Mouse (Mus musculus): ENCODE data around the gene Hvcn1. TPM values are rescaled to one million over a fixed set of nuclear protein-coding genes. Genes with fewer than 3 reads are reported as not detected.
A peak's percentile ranks its signal among the peaks of the same experiment; 100 is the strongest.

The Hvcn1 gene
- polyA plus RNA-seq, 1 experiment from 2014 or later: 9.6 TPM

DNA sequence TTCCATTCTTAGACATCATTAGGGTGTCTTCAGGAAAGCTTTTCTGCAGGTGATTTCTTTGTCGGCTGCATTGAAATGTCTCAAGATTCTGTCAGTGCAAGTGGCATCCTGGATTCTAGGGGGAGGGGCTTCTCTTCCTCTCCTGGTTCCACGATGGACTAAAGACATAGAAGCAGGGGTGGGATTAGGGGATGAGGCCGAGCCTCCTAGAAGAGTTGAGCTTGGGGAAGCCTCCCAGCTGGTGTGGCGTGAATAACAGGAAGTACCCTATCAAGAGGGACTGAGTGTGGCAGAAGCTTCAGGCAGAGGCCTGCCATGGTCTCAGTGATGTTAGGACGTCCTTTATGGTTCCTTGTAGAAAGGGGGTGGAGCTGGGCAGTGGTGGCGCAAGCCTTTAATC, 24.8 kb downstream of the Hvcn1 start:
- Histone ChIP-seq H3K36me3 (peaks cover 17% of the 10 kb centered on the region), H3K9me3 (peaks cover 7% of the 10 kb centered on the region; the same call in 1 of the 2 replicates), H3K27ac (no peak overlapping the region), H3K27me3 (ENCODE audit: insufficient read depth, poor library complexity, severe bottlenecking) (no peaks in the 10 kb centered on the region), H3K4me3 (no peak overlapping the region), H3K4me1 (replicated peaks) (peaks cover 30% of the 10 kb centered on the region)
- WGBS: 82% methylated on average over 6 of the region's 6 CpGs
- no peak for DNase-seq (ENCODE audit: low spot score)

DNA sequence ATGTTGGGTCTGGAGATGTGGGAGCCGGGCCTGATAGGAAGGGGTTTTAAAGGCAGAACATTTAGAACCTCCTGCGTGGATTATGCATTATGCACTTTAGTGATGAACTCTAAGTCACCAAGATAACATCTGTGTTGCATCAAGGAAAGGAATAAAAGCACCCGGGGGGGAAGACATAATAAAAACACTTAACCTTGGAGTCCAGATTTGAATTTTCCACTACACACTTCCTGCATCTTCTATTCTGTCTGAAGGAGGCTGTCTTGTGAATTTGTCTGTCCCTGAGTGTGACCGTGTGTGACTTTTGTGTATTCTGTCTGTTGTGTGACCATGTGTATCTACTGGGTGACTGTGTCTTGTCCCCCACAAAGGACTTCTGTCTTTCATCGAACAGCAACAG, 25.4 kb downstream of the Hvcn1 start:
- WGBS: 87% methylated on average over 5 of the region's 5 CpGs
- Histone ChIP-seq H3K36me3 (peaks cover 15% of the 10 kb centered on the region), H3K27me3 (ENCODE audit: insufficient read depth, poor library complexity, severe bottlenecking) (no peaks in the 10 kb centered on the region), H3K27ac (no peak overlapping the region), H3K4me1 (replicated peaks) (peaks cover 30% of the 10 kb centered on the region), H3K9me3 (peaks cover 7% of the 10 kb centered on the region; the same call in 1 of the 2 replicates), H3K4me3 (no peak overlapping the region)
- DNase-seq (ENCODE audit: low spot score): no peak

DNA sequence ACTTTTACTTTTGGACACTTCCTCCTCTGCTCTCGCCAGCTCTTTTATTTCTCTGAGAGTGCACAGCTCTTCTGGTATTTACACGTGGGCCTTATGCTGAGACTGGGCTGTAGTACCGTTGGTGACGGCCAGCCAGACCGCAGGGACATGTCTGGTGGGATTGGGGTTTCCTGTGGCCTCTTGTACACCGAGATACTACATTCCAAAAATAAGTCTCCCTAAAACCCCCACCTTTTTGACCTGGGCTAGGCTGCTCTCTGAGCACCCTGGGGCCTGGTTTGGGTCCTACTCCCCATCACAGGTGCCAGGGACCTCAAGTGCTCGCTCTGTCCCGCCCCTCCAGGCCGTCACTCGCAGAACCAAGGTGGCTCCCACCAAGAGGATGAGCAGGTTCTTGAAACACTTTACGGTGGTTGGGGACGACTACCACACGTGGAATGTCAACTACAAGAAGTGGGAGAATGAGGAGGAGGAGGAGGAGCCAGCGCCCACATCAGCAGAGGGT, 26.5 kb downstream of the Hvcn1 start:
- peaks cover 8% of the 10 kb centered on the region for H3K36me3 ChIP-seq
- WGBS: 94% methylated on average over 14 of the region's 14 CpGs
- no peak overlapping the region for H3K4me3 ChIP-seq
- H3K27me3 ChIP-seq (ENCODE audit: insufficient read depth, poor library complexity, severe bottlenecking): no peaks in the 10 kb centered on the region
- DNase-seq (ENCODE audit: low spot score): no peak
- peaks cover 30% of the 10 kb centered on the region for H3K4me1 ChIP-seq (replicated peaks)
- H3K9me3 ChIP-seq: peaks cover 3% of the 10 kb centered on the region; the same call in 1 of the 2 replicates
- H3K27ac ChIP-seq: no peak overlapping the region

DNA sequence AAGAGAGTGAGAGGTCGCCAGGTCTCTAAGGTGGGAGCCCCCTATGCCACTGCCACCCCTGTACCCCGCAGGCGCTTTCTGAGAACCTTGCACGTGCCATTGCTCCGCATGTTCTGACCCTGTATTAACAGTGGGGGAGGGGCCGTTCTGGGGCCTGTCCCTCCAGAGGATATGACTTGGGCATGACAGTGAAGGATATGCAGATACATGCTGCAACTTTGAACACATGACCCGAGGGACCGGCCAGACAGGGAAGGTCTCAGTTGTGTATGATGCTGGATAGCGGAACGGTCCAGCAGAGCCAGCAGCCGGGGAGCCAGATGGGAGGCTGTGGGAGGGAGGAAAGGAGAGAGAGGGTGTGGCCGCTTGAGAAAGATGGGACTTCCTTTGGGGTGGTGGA, 27.1 kb downstream of the Hvcn1 start:
- WGBS: 87% methylated on average over 12 of the region's 12 CpGs
- no peak overlapping the region for H3K4me3 ChIP-seq
- H3K27ac ChIP-seq: no peak overlapping the region
- no peaks in the 10 kb centered on the region for H3K27me3 ChIP-seq (ENCODE audit: insufficient read depth, poor library complexity, severe bottlenecking)
- peaks cover 11% of the 10 kb centered on the region for H3K36me3 ChIP-seq
- DNase-seq (ENCODE audit: low spot score): no peak
- H3K9me3 ChIP-seq: no peaks in the 10 kb centered on the region
- H3K4me1 ChIP-seq (replicated peaks): peaks cover 32% of the 10 kb centered on the region

DNA sequence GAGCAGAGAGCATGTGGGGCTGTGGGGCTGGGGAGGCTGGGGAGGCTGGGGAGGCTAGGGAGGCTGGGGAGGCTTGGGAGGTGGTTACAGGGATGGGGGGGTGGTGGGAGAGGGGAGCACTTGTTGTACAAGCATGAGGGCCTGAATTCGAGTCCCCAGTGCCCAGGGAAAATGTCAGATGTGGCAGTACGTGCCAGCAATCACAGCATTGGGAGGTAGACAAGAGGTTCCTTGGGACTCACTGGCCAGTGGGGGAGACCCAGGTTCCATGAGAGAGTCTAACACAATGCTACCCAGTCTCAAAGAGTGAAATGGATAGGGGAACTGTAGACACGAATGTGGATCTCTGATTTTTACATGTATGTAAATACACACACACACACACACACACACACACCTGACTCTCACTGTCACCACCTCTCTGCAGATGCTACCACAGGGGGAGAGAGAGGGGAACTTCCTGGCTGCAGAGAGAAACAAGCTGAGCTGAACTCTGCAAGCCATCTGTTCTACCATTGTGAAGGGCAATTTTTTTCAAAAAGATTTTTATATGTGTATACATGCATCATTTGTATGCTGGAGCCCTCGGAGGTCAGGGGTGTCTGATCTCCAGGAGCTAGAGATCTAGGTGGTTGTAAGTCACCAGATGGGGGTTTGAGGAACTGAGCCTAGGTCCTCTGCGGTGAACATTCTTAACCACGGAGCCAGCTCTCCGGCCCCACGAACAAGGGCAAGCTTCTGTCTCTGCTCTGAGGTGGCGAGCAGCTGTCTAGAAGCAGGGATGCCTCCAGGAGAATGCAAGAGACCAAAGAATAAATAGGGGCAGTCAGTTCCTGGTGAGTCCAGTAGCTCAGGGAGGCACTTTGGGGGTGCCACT, 28.0 kb downstream of the Hvcn1 start:
- WGBS: 84% methylated on average over 9 of the region's 9 CpGs
- no peaks in the 10 kb centered on the region for H3K9me3 ChIP-seq
- H3K27ac ChIP-seq: peak overlapping the region; percentile 35; the same call in 1 of the 2 replicates
- peaks cover 37% of the 10 kb centered on the region for H3K4me1 ChIP-seq (replicated peaks)
- no peak overlapping the region for H3K4me3 ChIP-seq
- peaks cover 18% of the 10 kb centered on the region for H3K36me3 ChIP-seq
- H3K27me3 ChIP-seq (ENCODE audit: insufficient read depth, poor library complexity, severe bottlenecking): no peaks in the 10 kb centered on the region
- no peak for DNase-seq (ENCODE audit: low spot score)

DNA sequence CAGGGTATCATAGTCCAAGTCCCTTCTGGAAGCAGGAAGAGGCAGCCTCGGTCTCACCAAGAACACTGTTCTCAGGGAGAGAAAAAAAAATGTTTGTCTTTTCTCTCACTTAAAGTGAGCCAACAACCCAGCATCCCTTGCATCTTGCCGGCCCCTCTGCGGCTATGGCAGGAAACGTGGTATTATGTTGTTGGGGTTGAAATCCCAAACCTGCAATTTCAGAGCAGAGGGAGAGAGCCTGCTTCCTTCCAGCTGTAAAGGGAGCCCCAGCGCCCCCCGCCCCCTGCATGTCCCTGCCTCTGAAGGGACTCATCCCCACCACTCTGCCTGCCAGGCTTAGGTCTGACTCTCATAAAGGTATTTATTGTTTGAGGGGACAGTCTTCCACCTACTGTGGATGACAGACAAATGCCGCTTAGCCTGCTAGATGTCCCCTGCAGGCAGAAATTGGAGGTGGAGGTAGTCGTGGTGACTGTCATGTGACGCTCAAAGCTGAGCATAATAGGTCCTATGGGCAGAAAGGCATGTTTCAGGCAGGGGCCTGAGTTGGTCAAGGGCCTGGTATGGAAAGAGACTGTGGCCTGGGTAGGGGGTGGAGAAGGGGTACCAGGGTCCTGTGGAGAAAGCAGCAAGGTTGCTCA, 28.7 kb downstream of the Hvcn1 start:
- Histone ChIP-seq H3K4me1 (replicated peaks) (peaks cover 37% of the 10 kb centered on the region), H3K9me3 (no peaks in the 10 kb centered on the region), H3K36me3 (peaks cover 24% of the 10 kb centered on the region), H3K27me3 (ENCODE audit: insufficient read depth, poor library complexity, severe bottlenecking) (no peaks in the 10 kb centered on the region), H3K4me3 (no peak overlapping the region), H3K27ac (peak overlapping the region; percentile 30; the same call in 1 of the 2 replicates)
- no peak for DNase-seq (ENCODE audit: low spot score)
- 70% methylated on average over 9 of the region's 9 CpGs for WGBS

DNA sequence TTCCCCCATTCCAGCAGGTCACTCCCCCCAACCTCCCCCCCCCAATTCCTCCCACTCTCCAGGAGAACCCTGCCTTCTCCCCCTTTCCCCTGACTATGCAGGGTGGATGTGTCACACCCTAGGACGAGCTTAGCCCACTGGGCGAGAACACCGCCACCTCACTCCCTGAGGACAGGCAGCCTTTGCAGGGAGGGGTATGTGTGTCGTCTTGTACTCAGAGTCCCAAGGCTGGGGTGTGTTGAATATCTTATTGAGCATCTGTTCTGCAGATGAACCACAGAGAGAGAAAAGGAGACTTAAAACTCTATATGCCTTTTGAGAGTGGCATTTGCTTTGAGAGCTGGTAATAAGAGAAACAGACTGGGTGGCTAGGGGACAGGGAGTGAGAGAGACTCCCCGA, 30.6 kb downstream of the Hvcn1 start:
- Histone ChIP-seq H3K4me1 (replicated peaks) (peaks cover 42% of the 10 kb centered on the region), H3K27ac (no peak overlapping the region; the same call in 1 of the 2 replicates), H3K9me3 (no peaks in the 10 kb centered on the region), H3K36me3 (peaks cover 43% of the 10 kb centered on the region), H3K27me3 (ENCODE audit: insufficient read depth, poor library complexity, severe bottlenecking) (no peaks in the 10 kb centered on the region), H3K4me3 (no peak overlapping the region)
- 80% methylated on average over 5 of the region's 5 CpGs for WGBS
- DNase-seq (ENCODE audit: low spot score): no peak

DNA sequence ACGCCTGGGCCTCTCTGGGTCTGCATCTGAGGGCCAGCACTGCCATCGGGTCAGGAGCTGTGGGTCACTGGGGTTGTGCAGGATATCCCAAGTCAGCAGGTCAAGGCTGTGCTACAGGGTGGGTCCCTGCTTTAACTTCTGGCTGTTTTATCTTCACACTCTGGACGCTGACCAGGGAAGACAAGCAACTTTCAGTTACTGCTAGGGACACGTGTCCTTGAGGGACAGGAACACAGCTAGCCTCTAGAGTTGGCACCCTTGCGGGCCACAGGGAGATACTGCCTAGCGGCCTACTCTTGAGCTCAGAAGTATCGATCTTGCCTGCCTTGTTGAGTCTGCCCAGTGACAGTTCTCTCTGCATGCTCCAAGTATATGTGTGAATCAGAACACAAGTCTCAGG, 33.0 kb downstream of the Hvcn1 start:
- peaks cover 58% of the 10 kb centered on the region for H3K36me3 ChIP-seq
- WGBS: 75% methylated on average over 7 of the region's 7 CpGs

DNA sequence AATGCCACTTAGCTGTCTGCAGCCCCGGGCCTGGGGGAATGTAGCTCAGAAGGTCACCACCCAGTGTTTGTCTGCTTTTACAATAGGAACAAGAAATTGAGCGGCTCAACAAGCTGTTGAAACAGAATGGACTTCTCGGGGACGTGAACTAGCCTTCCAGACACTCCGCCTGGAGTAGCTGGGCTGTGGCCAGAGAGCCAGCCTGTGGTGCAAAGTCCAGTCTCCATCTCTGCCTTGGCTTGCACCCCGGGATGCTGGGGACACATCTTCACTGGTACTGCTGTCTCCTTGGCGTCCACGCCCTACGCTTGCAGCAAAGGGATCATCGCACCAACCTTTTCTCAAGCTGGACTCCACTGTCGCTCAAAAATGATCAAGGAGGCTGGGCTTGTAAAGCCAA, 33.9 kb downstream of the Hvcn1 start:
- Histone ChIP-seq H3K4me1 (replicated peaks) (peaks cover 26% of the 10 kb centered on the region), H3K27me3 (ENCODE audit: insufficient read depth, poor library complexity, severe bottlenecking) (no peaks in the 10 kb centered on the region), H3K27ac (no peak overlapping the region), H3K4me3 (no peak overlapping the region), H3K9me3 (no peaks in the 10 kb centered on the region), H3K36me3 (peaks cover 64% of the 10 kb centered on the region)
- no peak for DNase-seq (ENCODE audit: low spot score)
- WGBS: 91% methylated on average over 11 of the region's 11 CpGs

More for the DNA sequence above, 33.0 kb downstream of the Hvcn1 start:
- H3K27me3 ChIP-seq (ENCODE audit: insufficient read depth, poor library complexity, severe bottlenecking): no peaks in the 10 kb centered on the region
- no peak overlapping the region for H3K4me3 ChIP-seq
- DNase-seq (ENCODE audit: low spot score): no peak
- no peak overlapping the region for H3K27ac ChIP-seq
- no peaks in the 10 kb centered on the region for H3K9me3 ChIP-seq
- H3K4me1 ChIP-seq (replicated peaks): peaks cover 27% of the 10 kb centered on the region

DNA sequence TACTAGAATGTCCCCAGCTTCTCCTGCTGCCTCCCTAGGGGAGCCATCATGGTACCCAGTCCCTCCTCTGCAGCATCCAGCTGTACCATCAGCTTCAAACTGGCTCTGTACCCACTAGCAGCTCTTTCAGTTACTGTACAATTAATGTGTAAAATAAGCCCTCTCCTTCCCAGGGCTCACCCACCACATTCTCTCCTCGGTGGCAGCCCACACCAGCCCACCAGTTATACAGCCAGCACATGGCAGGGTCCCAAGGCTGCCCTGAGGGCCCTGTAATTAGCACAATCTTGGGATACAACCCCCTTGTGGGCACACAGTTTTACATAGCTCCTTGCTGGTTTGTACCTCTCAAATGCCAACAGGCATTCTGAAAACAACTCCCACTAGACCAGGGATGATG, 34.4 kb downstream of the Hvcn1 start:
- no peak overlapping the region for H3K4me3 ChIP-seq
- WGBS: 85% methylated on average over 1 of the region's 1 CpGs
- H3K36me3 ChIP-seq: peaks cover 69% of the 10 kb centered on the region
- DNase-seq (ENCODE audit: low spot score): no peak
- H3K9me3 ChIP-seq: no peaks in the 10 kb centered on the region
- no peaks in the 10 kb centered on the region for H3K27me3 ChIP-seq (ENCODE audit: insufficient read depth, poor library complexity, severe bottlenecking)
- no peak overlapping the region for H3K27ac ChIP-seq
- peaks cover 24% of the 10 kb centered on the region for H3K4me1 ChIP-seq (replicated peaks)

DNA sequence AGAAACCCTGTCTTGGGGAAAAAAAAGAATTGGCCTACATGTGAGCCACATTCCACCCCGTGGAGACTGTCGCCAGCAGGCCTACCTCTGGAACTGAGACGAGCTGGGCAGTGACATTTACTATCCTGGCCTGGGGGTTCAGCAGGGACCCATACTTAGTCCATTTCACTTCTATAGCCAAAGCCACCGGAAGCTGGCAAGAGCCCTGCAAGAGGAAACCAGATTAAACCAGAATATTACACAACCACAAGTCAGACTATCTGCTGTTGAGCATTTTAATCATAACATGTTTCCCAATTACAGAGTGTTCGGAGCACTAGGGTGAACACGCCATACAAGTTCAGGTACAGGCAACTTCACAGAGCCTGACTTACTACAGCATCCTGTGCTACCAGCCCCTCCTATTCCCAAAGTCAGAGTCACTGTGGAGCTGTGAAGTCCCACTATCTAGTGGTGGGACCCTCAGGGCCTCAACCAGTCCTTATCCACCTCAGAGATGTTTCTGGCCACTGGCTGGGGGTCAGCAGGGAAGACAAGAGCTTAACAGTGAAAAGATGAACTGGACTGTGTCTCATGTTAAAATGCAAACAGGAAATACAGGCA, 36.0 kb downstream of the Hvcn1 start:
- H3K4me1 ChIP-seq (replicated peaks): peaks cover 24% of the 10 kb centered on the region
- DNase-seq (ENCODE audit: low spot score): no peak
- WGBS: 89% methylated on average over 6 of the region's 6 CpGs
- no peak overlapping the region for H3K4me3 ChIP-seq
- no peaks in the 10 kb centered on the region for H3K9me3 ChIP-seq
- no peaks in the 10 kb centered on the region for H3K27me3 ChIP-seq (ENCODE audit: insufficient read depth, poor library complexity, severe bottlenecking)
- H3K36me3 ChIP-seq: peaks cover 84% of the 10 kb centered on the region
- no peak overlapping the region for H3K27ac ChIP-seq

DNA sequence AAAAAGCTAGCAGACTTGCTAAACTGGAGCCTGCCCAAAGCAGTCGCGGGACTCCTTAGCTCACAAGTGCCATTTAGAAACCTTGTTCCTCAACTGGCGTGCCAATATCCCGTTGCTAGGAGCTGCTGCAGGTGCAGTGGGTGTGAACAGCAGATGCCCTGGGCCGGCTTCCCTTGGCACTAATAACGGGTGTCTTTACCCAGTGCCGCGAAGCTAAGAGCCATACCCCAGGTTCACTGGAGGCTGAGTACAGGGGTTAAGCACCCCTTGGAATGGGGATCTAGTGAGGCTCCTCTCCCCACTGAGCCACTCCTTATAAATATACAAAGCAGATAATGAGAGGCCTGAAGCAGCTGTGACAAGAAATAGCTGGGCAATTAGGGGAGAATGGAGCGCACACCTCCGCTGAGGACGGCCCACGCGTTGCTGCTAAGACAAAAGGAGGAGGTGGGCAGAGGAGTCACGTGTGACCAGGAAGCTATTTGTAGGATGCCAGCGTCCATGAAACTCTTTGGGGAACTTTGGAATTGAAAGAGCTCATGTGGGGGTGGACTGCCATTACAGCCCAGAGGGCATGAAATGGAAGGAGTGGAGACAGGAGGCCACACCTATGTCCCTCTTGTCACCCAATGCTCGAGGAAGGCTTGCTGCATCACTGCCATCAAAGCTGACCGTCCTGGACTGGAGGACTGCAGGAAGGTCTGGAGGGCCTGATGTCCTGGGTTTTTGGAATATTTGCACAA, 37.3 kb downstream of the Hvcn1 start:
- H3K27me3 ChIP-seq (ENCODE audit: insufficient read depth, poor library complexity, severe bottlenecking): no peaks in the 10 kb centered on the region
- no peak for DNase-seq (ENCODE audit: low spot score)
- H3K4me1 ChIP-seq (replicated peaks): peaks cover 19% of the 10 kb centered on the region
- no peak overlapping the region for H3K27ac ChIP-seq
- peaks cover 87% of the 10 kb centered on the region for H3K36me3 ChIP-seq
- no peak overlapping the region for H3K4me3 ChIP-seq
- WGBS: 87% methylated on average over 17 of the region's 17 CpGs
- no peaks in the 10 kb centered on the region for H3K9me3 ChIP-seq
